Mouse (Mus musculus) cerebellum, adult 11-12 months (tissue): ENCODE measurements around the gene Neurog3.

Experiments used
- DNase-seq: peaks from one replicate; pipeline ENCODE4 v3.0.0; 2022

The Neurog3 gene

GRCm38 (mm10) chr10:62132691-62133281 is at the start of gene Neurog3:
Neurog3 (plus strand) TSS chr10:62133090.
- DNase-seq: no peak

GRCm38 (mm10) chr10:62086044-62086443 is 46.8 kb upstream of the Neurog3 start:
- no peak for DNase-seq

GRCm38 (mm10) chr10:62086826-62087225 is 46.1 kb upstream of the Neurog3 start:
- DNase-seq: no peak

GRCm38 (mm10) chr10:62088411-62088810 is 44.5 kb upstream of the Neurog3 start:
- no peak for DNase-seq

GRCm38 (mm10) chr10:62089071-62089470 is 43.8 kb upstream of the Neurog3 start:
- no peak for DNase-seq

GRCm38 (mm10) chr10:62089486-62089885 is 43.4 kb upstream of the Neurog3 start:
- DNase-seq: no peak

- DNase-seq: no peak
Observed at GRCm38 (mm10) chr10:62093903-62094302, 39.0 kb upstream of the Neurog3 start.

GRCm38 (mm10) chr10:62094401-62094800 is 38.5 kb upstream of the Neurog3 start:
- DNase-seq: no peak

GRCm38 (mm10) chr10:62099749-62100403 is 33.0 kb upstream of the Neurog3 start:
- DNase-seq: no peak

GRCm38 (mm10) chr10:62101504-62102439 is 31.1 kb upstream of the Neurog3 start:
- peak; percentile 71 for DNase-seq

GRCm38 (mm10) chr10:62104835-62105576 is 27.9 kb upstream of the Neurog3 start:
- peak; percentile 69 for DNase-seq

GRCm38 (mm10) chr10:62107048-62107447 is 25.8 kb upstream of the Neurog3 start:
- DNase-seq: peak; percentile 3

- DNase-seq: peak; percentile 91
Observed at GRCm38 (mm10) chr10:62110504-62111206, 22.2 kb upstream of the Neurog3 start.

- DNase-seq: peak; percentile 70
Observed at GRCm38 (mm10) chr10:62111207-62111576, 21.7 kb upstream of the Neurog3 start.

- DNase-seq: peak; percentile 3
Observed at GRCm38 (mm10) chr10:62113865-62114647, 18.8 kb upstream of the Neurog3 start.

- DNase-seq: no peak
Observed at GRCm38 (mm10) chr10:62127137-62127536, 5.8 kb upstream of the Neurog3 start.

- DNase-seq: no peak
Observed at GRCm38 (mm10) chr10:62127711-62128231, 5.1 kb upstream of the Neurog3 start.

GRCm38 (mm10) chr10:62128316-62128951 is 4.5 kb upstream of the Neurog3 start:
- DNase-seq: no peak

GRCm38 (mm10) chr10:62135696-62136470 is 3.0 kb downstream of the Neurog3 start:
- no peak for DNase-seq

- no peak for DNase-seq
Observed at GRCm38 (mm10) chr10:62137150-62137549, 4.3 kb downstream of the Neurog3 start.
